Mouse (Mus musculus) right cerebral cortex, adult 18-20 months (tissue): Measurements from ENCODE around the gene Dse.
A peak's percentile ranks its signal among the peaks of the same experiment; 100 is the strongest.
"Not testable (repeated sequence)": the region's sequence is repeated elsewhere in the genome, so short reads cannot be mapped to it uniquely, and the experiment has no call there.

Experiments used
- DNase-seq: peaks from one replicate; pipeline ENCODE4 v3.0.0; 2022; ENCODE audit warnings: mixed read lengths

Gene Dse

DNA sequence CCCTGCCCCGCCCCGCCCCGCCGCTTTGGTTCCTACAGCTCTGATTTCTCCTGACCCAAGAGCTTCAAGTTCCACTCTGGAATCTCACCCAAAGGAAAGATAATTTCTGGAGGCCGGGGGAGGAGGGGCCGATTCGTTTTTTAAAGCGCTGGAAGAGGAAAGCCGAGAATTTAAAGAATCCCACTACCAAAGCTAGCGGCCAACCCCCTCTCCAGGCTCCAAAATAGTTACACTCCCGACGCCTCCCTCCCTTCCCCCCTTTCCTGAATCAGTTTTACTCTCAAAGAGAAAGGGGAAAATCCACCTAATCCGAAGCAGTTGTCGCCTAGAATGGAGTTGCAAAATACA, at the start of gene Dse:
Gene Dse (minus strand): TSS at position 213 of the 348 bp plus-strand sequence.
- DNase-seq, result peak; percentile 8

DNA sequence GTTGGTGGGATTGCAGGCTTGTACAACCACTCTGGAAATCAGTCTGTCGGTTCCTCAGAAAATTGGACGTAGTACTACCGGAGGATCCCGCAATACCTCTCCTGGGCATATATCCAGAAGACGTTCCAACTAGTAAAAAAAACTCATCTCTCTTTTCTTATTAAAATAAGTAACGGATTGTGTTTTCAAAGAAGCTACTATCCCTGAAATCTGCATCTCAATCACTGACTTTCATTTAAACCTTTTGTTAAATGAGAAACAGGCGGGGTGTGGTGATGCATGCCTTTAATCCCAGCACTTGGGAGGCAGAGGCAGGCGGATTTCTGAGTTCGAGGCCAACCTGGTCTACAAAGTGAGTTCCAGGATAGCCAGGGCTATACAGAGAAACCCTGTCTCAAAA, 45.3 kb upstream of the Dse start:
- not testable (repeated sequence) for DNase-seq

DNA sequence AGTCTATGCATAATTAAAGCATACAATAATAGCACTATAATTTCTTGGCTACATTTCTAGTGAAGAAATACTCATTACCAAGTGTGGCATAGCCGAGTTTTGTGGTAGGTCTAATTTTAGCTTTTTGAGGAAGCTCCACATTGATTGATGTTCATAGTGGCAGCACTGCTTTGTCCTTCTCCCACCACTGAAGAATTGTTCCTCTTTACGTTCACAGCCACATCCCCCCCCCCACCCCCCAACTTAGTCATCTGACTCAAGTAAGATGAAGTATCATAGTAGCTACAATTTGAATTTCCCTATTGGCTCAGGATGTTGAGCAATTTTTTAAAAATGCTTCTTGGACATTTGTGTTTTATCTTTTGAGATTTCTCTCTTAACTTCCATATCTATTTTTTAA, 42.1 kb upstream of the Dse start:
- no peak for DNase-seq

DNA sequence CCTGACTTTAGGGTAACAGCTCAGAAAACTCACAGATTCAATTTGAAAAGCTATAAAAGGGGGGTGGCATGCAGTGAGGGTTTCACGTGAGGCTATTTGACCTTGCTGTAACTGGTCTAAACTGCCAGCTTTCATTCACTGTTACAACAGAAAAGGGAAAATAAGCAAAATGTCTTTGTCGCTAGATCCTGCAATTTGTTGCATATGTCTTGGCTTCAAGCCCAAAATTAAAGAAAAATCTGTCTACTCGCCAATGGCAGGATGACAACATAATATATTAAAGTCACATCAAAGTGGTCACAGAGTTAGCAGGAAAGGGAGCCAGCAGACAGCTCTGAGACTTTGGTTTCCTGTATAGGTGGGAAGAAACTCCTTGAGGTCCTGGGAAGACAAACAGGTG, 40.2 kb upstream of the Dse start:
- no peak for DNase-seq

DNA sequence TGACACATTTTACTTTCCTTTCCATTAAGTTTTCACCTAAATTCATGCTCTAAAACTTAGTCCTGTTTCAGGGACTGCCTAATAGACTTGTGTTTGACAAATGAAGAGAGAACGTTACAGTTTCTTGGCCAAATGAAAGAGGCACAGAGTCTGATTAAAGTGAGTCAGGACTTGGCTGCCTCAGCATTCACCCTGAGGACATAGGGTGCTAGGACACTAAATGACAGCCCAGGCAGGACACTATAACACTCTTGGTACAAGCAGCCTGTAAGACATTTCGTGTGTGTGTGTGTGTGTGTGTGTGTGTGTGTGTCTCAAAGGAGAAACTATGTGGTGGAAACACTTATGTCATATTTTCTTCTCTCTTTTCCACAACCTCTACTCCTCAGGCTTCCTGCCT, 38.6 kb upstream of the Dse start:
- DNase-seq, result no peak

DNA sequence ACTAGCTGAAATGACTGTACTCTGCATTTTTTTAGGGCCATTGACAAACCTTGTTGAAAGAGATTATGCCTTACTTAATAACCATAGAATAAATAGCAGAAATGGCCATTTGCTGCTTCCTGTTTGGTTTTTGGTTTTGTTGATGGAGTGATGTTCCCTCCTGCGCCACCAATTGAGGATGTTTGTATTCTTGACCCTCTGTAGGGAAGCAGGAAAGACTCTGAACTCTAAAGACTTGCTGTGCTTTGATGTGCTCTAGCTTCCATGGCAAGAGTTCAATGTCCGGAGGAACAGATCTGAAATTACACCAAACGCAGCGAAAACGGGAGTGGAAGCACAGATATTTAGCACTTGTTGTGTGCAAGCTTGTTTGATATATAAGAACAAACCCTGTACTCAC, 37.2 kb upstream of the Dse start:
- no peak for DNase-seq

DNA sequence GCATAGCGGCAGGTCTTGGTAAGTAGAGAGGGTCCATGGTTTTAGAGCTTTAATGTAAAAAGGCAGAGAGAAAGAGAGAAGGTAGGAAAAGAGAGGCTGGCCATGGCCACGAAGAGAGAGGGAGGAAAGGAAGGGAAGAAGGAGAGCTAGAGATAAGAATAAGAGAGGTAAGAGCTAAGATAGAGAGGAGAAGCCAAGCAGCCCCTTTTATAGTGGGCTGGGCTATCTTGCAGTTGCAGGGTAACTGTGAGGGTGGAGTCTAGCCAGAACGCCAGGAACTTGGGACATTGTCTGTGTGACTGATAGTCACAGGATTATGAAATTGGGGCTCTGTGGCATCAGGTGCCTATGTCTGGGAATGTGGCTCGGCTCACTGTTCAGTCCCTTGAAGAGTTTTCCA, 31.0 kb upstream of the Dse start:
- DNase-seq, result no peak

DNA sequence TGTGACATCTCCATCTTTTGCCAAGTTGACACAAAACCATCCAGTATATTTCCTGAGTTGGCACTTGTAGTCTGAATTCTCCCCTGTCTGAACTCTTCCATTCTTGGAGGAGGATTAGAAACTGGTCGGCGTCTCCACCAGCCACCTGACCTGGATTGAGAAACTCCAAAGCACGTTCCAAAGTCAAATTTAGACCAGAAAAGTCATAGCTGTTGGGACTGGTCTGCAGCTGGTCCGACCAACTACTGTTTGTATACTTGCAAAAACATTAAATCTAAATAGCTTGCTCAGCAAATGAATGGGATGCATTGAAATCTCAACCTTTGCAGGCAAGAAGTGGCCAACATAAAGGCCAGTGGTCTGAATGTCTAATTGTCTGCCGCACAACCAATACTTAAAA, 29.1 kb upstream of the Dse start:
- no peak for DNase-seq

DNA sequence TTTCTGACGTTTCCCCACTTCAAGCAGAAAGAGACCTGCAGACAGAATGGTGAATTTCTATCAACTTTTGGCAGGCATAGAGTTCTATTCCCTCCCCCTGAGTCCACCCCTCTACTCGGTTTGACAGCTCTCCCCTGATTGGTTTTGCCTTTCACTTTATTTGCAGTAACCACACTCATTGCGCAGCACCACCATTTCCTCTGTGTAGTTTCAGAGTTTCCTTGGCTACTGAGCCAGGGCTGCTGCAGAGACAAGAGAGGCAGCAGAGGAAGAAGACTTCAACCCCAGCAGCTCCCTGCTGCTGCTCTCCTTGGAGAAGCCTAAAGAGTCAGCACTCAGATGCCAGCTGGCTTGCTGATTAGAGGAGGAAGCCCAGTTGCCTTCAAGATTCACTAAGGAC, 27.9 kb upstream of the Dse start:
- DNase-seq, result no peak

DNA sequence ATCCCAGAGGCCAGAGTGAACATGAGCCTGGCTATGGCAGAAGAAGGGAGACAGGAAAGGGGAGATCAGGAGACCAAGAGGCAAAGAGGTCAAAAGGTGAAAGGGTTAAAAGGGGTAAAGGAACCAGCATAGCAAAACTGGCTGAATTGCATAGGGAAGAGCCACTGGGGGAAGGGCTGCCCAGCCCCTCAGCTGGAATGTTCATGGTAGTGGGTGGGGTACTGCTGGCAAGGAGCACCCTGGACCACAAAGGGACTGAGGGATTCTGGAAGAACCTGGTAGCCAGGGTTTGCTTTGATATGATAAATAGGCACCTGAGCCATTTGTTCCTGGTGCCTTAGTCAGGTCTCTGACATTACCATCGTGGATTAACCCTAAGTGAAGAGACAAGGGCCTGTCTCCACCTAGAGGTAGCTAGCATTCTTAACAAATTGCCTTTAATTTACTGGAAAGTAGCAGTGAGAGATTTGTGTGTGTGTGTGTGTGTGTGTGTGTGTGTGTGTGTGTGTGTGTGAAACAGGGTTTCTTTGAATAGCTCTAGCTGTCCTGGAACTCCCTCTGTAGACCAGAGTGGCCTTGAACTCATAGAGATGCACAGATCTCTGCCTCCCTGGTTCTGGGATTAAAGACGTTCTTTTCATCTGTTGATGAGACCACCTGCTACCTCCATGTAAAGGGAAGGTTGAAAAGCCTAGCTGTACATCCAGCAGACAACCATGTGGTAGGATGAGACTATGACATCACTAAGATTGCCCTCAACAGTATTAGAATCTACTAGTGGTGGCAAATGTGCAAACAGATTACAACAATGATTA, 26.6 kb upstream of the Dse start:
- DNase-seq, result no peak

DNA sequence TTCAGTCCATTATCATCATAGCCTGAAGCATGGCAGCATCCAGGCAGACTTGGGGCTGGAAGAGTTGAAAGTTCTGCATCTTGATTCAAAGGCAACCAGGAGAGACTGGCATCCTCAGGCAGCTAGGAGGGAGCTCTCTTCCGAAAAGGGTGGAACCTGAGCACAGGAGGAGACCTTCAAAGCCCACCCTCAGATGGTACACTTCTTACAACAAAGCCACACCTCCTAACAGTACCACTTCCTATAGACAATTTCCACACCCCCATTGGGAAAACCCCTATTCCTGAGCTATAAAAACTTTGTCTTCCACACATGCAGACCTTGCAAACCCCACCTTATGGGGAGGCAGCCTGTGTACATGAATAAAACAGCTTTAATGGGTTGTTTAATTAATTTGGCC, 25.9 kb upstream of the Dse start:
- no peak for DNase-seq

DNA sequence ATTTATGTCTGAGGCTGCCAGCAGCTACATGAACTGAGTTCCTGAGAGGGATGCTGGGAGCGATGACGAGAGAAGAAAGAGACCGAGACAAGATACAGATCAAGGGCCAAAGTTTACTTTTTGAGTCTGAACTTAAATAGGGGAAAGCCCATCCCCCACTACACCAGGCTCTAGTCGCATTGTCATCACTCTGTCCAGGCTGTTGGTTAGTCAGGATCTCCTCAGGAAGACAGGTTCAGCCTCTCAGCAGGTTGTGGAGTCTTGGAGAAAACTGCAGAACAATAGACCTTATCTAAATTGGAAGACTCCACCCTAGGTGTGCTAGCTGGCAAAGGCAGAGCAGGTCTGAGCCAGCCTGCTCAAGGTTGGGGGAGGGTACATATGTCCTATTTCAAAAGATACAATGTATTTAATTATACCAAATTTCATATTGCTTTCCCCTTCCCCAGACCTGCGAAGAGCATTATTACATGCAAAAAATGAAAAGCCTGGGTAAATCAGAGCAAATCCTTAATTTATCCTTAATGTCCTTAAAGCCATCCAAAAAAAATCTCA, 22.7 kb upstream of the Dse start:
- DNase-seq, result no peak

DNA sequence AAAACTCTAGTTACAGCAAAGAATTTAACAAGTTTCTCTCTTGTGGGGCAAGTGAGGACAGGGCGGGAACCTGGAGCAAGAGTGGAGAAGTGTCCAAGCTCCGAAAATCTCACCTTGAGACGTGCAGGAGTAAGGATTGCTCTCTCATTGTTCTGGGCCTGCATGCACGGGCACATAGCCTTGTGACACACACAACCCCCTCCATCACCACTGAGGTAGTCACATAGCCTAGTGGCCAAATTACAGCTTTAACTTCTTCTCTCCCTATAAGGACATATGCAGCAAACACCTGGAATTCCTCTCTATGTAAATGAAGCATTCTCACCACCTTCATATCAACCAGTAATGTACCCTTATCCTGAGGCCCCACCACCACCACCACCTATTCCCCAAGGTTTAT, 22.0 kb upstream of the Dse start:
- no peak for DNase-seq

DNA sequence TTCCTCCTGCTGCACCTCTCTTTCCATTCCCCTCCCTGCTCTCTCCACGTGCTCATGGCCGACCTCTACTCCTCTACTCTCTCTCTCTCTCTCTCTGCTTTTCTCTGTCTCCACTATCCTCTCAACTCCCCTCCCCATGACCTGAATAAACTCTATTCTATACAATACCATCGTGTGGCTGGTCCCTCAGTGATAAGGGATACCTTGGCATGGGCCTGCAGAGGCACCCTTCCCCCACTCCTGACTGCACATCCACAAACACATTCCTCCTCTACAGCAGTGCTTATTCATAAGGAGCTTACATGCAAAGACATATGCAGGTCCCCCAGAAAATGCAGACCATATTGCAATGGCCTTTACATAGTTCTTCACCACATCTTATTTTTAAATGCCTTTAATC, 16.1 kb upstream of the Dse start:
- DNase-seq, result no peak

DNA sequence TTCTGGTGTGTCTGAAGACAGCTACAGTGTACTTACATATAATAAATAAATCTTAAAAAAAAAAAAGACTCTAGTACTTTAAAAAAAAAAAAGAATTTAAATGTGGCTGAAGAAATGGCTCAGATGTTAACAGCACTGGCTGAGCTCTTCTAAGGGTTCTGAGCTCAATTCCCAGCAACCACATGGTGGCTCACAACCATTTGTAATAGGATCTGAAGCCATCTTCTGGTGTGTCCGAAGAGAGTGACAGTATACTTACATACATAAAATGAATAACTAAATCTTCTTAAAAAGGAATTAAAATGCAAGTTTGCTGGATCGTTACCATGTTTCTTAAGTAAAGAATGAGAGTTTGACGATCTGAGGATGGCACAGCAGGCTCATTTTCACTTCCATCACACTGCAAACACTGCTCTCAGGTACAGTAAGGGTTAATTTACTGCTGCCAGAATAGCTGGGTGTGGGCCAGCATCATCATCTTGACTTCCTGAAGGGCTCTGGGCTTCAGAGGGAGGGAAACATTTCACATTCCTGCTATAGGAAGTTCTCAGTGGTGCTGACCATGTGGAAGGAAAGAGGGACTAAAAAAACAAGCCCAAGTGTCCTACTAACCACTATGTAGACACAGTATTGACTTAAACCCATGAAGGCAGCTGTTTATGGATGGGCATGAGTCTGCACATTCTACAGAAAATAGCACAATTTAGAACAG, 14.6 kb upstream of the Dse start:
- DNase-seq, result no peak

DNA sequence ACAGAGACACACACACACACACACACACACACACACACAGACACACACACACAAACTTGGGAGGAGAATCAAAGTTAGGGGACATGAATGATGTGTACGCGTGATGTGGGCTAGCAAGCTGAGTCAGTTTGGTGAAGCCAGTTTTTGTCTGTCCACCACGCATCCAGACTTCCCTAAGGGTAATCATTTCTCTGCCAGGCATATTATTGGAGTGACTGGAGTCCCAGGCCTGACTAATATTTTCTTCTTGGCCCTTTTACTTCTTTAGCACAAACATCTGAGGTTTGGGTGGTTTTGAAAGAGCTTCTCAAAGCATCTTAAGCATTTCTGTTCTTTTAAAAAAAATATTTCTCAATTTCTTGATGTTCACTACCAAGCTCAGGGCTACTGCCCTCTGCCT, 10.7 kb upstream of the Dse start:
- DNase-seq, result no peak

DNA sequence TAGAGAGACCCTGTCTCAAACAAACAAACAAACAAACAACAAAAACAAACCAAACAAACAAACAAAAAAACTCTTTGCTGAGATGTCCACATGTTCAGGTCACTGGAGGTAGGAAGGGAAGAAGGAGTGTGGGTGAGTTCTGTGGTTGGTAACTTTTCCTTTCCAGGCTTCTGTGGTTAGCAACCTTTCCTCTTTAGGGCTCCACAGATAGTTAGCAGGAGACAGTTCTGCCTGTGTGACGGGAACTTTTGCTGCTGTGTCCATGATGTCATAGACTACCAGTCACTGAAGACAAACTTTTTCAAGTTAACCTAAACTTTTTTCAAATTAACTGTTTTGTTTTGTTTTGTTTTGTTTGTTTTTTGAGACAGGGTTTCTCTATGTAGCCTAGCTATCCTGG, 8.2 kb upstream of the Dse start:
- DNase-seq, result no peak

DNA sequence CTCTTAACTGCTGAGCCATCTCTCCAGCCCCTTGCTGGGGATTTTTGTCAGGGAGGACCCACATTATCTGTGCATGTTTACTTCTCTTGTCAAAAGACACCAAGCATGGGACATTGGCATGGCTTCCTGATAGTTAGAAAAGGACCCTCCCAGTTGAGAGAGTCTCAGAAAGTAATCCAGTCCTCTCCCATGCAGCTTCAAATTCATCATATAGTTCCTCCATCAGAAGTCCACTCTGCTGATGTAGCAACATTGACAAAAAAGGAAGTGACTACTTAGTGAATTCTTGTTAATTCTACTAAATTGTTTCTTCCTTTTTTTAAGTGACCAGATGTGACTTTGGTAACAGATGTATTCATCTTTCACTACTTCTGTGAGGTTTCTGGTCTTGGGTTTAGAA, 2.4 kb upstream of the Dse start:
- no peak for DNase-seq

DNA sequence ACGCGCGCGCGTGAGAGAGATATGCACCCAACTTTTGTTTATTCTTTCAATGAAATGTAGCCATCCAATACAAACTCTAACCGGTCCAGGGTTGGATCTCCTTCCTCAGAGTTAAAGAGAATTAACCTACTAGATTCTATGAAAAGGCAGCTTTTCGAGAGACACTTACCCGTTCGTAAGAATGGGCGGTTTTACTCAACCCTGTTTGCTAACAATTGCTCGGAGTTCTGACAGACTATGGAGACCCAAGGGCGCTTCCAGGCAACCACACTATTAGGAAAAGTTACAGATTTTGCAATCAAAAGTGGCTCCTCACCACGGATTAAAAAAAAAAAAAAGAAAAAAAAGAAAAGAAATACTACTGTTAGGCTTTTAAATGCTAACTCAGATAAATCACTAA, 516 bp upstream of the Dse start:
- no peak for DNase-seq

DNA sequence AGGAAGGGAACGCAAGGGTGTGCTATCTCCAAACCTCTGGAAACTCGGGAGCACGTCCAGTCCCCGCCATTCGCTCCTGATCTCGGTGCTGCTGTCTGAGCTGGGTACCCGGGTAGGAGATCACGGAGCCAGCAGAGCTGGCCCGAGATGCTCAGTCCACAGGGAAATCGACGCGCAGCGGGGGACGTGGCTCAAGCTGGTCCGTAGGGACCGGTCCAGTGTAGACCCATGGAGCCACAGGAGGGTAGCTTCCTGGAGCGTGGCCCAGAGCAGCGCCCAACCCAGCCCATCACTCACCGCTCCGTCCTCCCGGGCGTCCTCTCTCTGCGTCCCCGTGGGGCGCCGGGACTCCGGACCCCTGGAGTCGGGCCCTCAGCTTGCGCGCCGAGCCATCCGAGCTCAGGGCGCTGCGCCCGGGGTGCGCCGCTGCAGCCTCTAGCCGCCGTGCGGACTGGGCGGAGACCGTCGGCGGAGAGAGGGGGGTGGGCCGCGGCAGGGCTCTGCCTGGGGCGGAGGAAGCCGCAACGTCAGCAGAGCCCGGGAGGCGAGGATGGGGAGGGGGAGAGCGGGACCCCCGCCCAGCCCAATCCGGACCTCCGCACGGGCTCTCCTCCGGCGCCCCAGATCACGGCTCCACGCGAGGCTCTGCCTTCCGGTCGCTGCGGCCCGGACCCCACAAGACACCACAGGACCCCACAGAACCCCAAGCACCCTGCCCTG, 572 bp downstream of the Dse start:
- peak; percentile 47 for DNase-seq

DNA sequence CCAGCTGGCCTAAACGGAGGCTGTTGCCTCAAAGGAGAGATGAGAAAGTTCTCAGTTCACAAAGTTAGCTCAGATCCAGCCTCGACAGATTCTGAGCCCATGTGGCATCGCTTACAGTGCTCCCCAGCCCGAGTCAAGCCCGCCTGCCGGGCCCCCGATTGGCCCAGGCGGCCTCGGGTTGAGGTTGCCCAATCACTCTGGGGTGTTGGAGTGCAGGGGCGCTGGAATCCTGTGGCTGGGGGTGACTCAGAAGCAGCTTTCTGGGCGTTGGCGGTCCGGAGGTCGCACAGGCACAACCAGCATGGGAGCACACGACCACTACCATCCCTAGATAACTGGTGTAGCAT, 1.1 kb downstream of the Dse start:
- DNase-seq, result peak; percentile 27

DNA sequence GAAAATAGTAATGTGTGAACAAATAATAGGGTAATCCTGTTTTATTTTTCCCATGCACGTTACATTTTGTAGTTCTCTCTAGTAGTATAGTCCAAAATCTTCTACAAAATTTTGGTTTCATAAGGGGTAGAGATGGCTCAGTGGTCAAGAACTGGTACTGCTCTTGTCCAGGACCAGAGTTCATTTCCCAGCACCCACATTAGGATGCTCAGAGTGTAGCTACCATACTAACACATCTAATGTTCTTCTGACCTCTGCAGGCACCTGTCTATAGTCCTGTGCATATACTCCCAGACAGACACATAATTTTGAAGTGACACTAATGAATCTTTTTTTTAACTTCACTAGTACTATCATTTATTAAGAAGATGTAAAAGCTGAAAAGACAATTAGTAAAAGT, 1.7 kb downstream of the Dse start:
- DNase-seq, result no peak

DNA sequence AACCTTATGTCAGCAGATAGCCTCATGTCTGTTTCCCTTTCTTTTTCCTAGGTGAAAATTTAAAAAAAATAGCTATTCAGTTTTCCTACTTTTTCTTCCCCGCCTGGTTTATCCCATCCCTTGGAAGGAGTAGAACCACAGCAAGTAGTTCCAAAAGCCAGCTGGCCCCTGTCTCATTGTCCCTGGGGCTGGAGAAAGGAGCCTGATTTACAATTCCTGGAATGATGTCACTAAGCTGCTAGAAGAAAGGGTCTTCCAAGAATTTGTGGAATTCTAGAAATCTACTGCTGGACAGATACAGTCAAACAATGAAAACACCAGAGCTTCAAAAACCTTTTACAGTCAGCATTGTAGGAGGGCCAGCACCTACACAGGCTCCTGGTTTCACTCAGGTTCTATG, 6.8 kb downstream of the Dse start:
- DNase-seq, result no peak

DNA sequence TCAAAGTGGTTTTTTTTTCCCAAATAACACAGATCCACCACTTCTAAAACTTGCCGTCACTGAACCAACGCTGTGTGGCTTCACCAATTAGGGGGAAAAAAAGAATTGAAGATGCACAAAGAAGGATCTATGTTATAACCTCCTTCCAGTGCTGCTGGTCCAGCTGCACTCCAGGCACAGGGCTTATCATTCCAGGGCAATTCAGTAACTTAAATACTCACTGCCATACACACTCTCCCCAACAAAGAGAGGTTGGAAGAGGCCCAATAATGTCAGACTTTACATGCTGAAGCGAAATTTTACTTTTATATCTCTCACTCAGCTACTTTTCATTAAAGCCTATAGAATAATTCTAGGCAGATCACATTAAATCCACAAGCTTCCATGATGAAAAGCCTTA, 8.9 kb downstream of the Dse start:
- DNase-seq, result no peak
